Mouse (Mus musculus): ENCODE measurements around the gene 1110004F10Rik. TPM values are rescaled to one million over a fixed set of nuclear protein-coding genes. Genes with fewer than 3 reads are reported as not detected.
A peak's percentile ranks its signal among the peaks of the same experiment; 100 is the strongest.

1110004F10Rik gene
- polyA plus RNA-seq, 2 experiments = 56.8 to 116 TPM

DNA sequence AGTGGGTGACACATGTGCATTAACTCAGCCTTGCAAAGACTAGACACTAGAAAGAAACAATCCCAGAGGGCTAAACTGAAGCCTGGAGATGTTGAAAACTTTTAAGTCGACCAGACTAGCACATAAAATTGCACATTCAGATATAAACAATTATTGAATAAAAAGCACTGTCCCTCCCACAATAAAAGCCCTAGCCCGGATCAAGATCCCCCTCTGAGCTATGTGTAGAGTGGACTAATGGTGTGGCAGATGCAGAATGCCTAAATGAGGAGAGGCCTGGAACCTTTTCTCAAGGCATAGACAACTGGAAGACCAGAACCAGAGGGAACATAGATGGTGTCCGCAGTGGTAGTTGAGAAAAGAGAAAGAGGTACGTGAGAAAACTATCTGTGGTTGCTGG is 3.7 kb upstream of the 1110004F10Rik start:
- H3K4me3 ChIP-seq (ENCODE audit: insufficient read depth in 1 of 2, low read depth in 2 of 2, low read length in 2 of 2) = no peak overlapping the region
- no peaks in the 10 kb centered on the region for H3K9me3 ChIP-seq (ENCODE audit: control insufficient read depth, low read length)
- DNase-seq (ENCODE audit: low read depth in 3 of 3, low spot score in 3 of 3) = no peak
- no peak overlapping the region for H3K4me2 ChIP-seq (ENCODE audit: low read depth)
- no peak for ATAC-seq (ENCODE audit: insufficient read depth)
- H3K27me3 ChIP-seq (ENCODE audit: control insufficient read depth, insufficient read depth, low read length) = peaks cover 86% of the 10 kb centered on the region
- no peak overlapping the region for H3K27ac ChIP-seq
- no peaks in the 10 kb centered on the region for H3K36me3 ChIP-seq (replicated peaks; ENCODE audit: control insufficient read depth, insufficient read depth, low read depth)
- 0 out of 4 replicates have a peak, but pooled peaks cover 5 to 7% of the 10 kb centered on the region in 2 experiments for H3K4me1 ChIP-seq (replicated peaks; ENCODE audit: control insufficient read depth in 2 of 2, insufficient read depth in 2 of 2, low read length in 1 of 2)
- no peak overlapping the region for H3K9ac ChIP-seq (replicated peaks)
- TF ChIP-seq CTCF (IDR thresholded peaks at IDR 0.05; ENCODE audit: low read depth) (no peak), EP300 (IDR thresholded peaks at IDR 0.05; ENCODE audit: low read depth) (no peak)
- 48% methylated on average over 4 of the region's 4 CpGs for WGBS (ENCODE audit: insufficient replicate concordance)

- no peak overlapping the region for H3K27ac ChIP-seq
- 0 out of 4 replicates have a peak, but pooled peaks cover 0 to 7% of the 10 kb centered on the region in 2 experiments for H3K4me1 ChIP-seq (replicated peaks; ENCODE audit: control insufficient read depth in 2 of 2, insufficient read depth in 2 of 2, low read length in 1 of 2)
- peaks cover 80% of the 10 kb centered on the region for H3K27me3 ChIP-seq (ENCODE audit: control insufficient read depth, insufficient read depth, low read length)
- no peaks in the 10 kb centered on the region for H3K9me3 ChIP-seq (ENCODE audit: control insufficient read depth, low read length)
- H3K36me3 ChIP-seq (replicated peaks; ENCODE audit: control insufficient read depth, insufficient read depth, low read depth) = no peaks in the 10 kb centered on the region
- DNase-seq (ENCODE audit: low read depth in 3 of 3, low spot score in 3 of 3) (no peak), ATAC-seq (ENCODE audit: insufficient read depth) (no peak)
- TF ChIP-seq EP300 (IDR thresholded peaks at IDR 0.05; ENCODE audit: low read depth) = no peak
- TF ChIP-seq CTCF (IDR thresholded peaks at IDR 0.05; ENCODE audit: low read depth) = no peak
- H3K9ac ChIP-seq (replicated peaks) = no peak overlapping the region
- 25% methylated on average over 18 of the region's 18 CpGs for WGBS (ENCODE audit: insufficient replicate concordance)
- no peak overlapping the region for H3K4me3 ChIP-seq (ENCODE audit: insufficient read depth in 1 of 2, low read depth in 2 of 2, low read length in 2 of 2)
- no peak overlapping the region for H3K4me2 ChIP-seq (ENCODE audit: low read depth)
Observed at GRCm38 (mm10) chr7:116036591-116037555, 2.3 kb upstream of the 1110004F10Rik start.

DNA sequence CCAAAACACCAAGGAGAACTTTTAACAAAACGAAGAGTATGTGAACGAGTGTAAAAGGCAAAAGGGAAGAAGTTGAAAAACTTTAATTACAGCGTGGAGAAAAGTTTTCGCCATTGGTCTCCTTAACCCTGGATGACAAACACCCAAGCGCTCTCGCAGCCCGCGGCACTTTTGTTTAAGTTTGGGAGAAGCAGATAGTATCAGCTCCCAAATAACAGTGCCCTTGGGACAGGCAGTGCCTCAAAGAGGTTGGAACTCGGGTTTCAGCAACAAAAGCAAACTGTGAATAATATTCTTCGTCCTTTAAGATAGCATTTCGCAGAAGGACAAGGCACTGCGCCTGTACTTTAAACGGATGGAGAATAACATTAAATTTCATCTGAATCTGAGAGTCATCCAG is 1.2 kb upstream of the 1110004F10Rik start:
- H3K27ac ChIP-seq = no peak overlapping the region
- H3K4me2 ChIP-seq (ENCODE audit: low read depth) = no peak overlapping the region
- ATAC-seq (ENCODE audit: insufficient read depth) (no peak), DNase-seq (ENCODE audit: low read depth in 3 of 3, low spot score in 3 of 3) (no peak)
- H3K4me1 ChIP-seq (replicated peaks; ENCODE audit: control insufficient read depth in 2 of 2, insufficient read depth in 2 of 2, low read length in 1 of 2) = 0 out of 4 replicates have a peak, but pooled peaks cover 0 to 7% of the 10 kb centered on the region in 2 experiments
- H3K27me3 ChIP-seq (ENCODE audit: control insufficient read depth, insufficient read depth, low read length) = peaks cover 78% of the 10 kb centered on the region
- H3K9me3 ChIP-seq (ENCODE audit: control insufficient read depth, low read length) = no peaks in the 10 kb centered on the region
- H3K36me3 ChIP-seq (replicated peaks; ENCODE audit: control insufficient read depth, insufficient read depth, low read depth) = no peaks in the 10 kb centered on the region
- no peak overlapping the region for H3K9ac ChIP-seq (replicated peaks)
- TF ChIP-seq EP300 (IDR thresholded peaks at IDR 0.05; ENCODE audit: low read depth) = no peak
- TF ChIP-seq CTCF (IDR thresholded peaks at IDR 0.05; ENCODE audit: low read depth) = no peak
- no peak overlapping the region; a peak in 1 of 4 replicates for H3K4me3 ChIP-seq (ENCODE audit: insufficient read depth in 1 of 2, low read depth in 2 of 2, low read length in 2 of 2)
- WGBS (ENCODE audit: insufficient replicate concordance) = 2% methylated on average over 13 of the region's 13 CpGs

DNA sequence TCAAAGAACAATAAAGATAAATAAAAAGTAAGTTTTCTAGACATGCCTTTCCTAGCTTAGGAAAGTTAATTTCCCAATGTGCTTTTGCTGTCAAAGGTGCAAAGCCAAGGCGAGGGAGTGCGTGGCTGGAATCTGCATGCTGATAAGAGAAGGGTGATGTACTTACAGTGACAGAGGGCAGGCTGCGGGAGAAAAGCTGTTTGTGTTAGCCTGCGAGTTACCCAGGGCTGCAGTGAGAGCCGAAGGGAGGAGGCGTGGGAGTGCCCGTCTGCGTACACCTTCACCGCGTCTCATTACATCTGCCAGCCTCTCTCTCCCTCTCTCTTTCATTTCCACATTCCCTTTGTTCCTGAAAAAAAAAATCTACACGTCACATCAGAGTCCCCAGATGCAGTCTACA is 686 bp upstream of the 1110004F10Rik start, which contains the start of gene Sox6:
TSS of gene Sox6 (minus strand) at position 286 of the 400 bp plus-strand sequence.
- peak within 1 kb of the TSS; percentile 52 to 55; a peak in 3 of 4 replicates for H3K4me3 ChIP-seq (ENCODE audit: insufficient read depth in 1 of 2, low read depth in 2 of 2, low read length in 2 of 2)
- H3K9ac ChIP-seq (replicated peaks) = no peak within 1 kb of the TSS
- 2% methylated on average over 11 of the region's 11 CpGs for WGBS (ENCODE audit: insufficient replicate concordance)
- TF ChIP-seq CTCF (IDR thresholded peaks at IDR 0.05; ENCODE audit: low read depth) (no peak), EP300 (IDR thresholded peaks at IDR 0.05; ENCODE audit: low read depth) (no peak)
- no peaks in the 10 kb centered on the region for H3K36me3 ChIP-seq (replicated peaks; ENCODE audit: control insufficient read depth, insufficient read depth, low read depth)
- H3K4me1 ChIP-seq (replicated peaks; ENCODE audit: control insufficient read depth in 2 of 2, insufficient read depth in 2 of 2, low read length in 1 of 2) = 0 out of 4 replicates have a peak, but pooled peaks cover 0 to 5% of the 10 kb centered on the region in 2 experiments
- ATAC-seq (ENCODE audit: insufficient read depth) (no peak), DNase-seq (ENCODE audit: low read depth in 3 of 3, low spot score in 3 of 3) (no peak)
- H3K4me2 ChIP-seq (ENCODE audit: low read depth) = peak within 1 kb of the TSS; percentile 72
- no peaks in the 10 kb centered on the region for H3K9me3 ChIP-seq (ENCODE audit: control insufficient read depth, low read length)
- H3K27me3 ChIP-seq (ENCODE audit: control insufficient read depth, insufficient read depth, low read length) = peaks cover 74% of the 10 kb centered on the region
- no peak within 1 kb of the TSS for H3K27ac ChIP-seq
